Mouse (Mus musculus) testis, adult 2 months (tissue): ENCODE data around the gene Bsn.

ENCODE experiments used
- CTCF ChIP-seq: fragments of 200-500 bp; IDR thresholded peaks from 2 replicates; pipeline ENCODE4 v1.5.1; 2012; ENCODE audit warnings: low read depth, mild to moderate bottlenecking, inconsistent platforms, low read length, moderate library complexity; ENCODE audit not compliant: control insufficient read depth, insufficient read depth, insufficient replicate concordance
- POLR2A ChIP-seq: fragments of 200-500 bp; IDR thresholded peaks from 2 replicates; pipeline ENCODE4 v1.6.1; 2012; ENCODE audit warnings: low read depth, mild to moderate bottlenecking, inconsistent platforms, low read length, moderate library complexity; ENCODE audit not compliant: control insufficient read depth

DNA sequence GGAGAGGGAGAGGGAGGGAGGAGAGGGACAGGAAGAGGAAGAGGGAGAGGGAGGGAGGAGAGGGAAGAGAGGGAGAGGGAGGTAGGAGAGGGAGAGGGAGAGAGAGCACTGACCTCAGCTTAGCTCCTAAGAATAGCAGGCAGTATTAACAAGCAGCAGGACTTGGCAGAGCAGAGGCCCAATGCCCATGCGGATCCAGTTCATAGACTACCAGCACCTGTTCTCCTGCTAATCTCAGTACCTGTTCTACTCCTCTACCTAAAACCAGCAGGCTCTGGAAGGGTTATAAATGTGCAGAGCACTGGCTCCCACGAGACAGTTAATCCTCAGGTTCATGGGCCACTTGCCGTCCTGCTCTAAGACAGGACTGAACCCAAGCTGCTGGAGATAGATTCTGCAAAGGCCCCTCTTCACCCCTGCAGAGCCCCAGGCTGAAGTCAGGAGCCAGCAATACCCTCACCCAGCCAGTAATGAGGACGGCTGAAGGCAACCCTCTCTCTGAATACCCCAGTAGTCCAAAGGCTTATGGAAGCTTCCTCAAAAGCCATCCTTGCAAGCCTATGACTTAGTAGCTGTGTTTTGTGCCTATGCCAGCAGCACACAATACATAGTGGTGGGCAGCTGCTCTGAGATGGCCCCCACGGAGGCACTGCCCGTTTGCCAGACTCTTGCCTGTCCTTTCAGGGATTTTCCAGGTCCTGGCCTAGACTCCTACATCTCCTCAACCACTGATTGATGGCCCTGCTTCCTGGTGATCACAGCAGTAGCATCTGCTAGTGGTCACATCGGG is 116.8 kb downstream of the Bsn start:
- no peak for TF ChIP-seq CTCF
- TF ChIP-seq POLR2A = no peak
